Comparison of ENCODE assay signal across 9 mouse cellular contexts in the genomic region with DNA sequence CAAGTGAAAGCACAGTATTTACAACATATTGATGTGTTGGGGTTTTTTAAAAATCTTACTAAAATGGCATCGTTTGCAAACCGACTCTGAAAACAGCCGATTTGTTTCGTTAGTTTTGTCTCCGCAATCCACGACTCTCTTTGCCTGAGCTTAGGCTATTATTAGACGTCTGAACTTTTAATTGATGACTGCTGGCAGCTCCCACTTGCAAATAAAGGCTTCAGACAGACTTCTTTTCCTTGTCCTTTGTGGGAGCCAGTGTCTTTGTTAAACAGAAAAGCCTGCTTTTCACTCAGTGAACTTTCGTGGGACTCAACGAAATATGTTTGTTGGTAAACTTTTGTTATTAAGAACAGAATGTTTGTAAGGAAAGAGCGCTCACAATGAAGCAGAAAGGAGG. TPM values are rescaled to one million over a fixed set of nuclear protein-coding genes. Genes with fewer than 3 reads are reported as not detected.
A peak's percentile ranks its signal among the peaks of the same experiment; 100 is the strongest.
DNase-seq lines count a peak whose midpoint lies in the region; ATAC-seq and TF ChIP-seq lines count a peak whose summit lies in the region.
"Had no signal": no experiment of that assay in that cellular context is flagged by ENCODE, and none has a peak within 500 bp of the region (broad histone marks: within the 10 kb centered on the region; RNA-seq: fewer than 3 reads in every experiment).

No protein-coding gene starts in this region.

- H3K79me2 ChIP-seq in liver, adult 2 months (ENCODE audit: control insufficient read depth, insufficient read depth, low read length): no peaks in the 10 kb centered on the region

- peak overlapping the region; percentile 55 for H3K4me2 ChIP-seq in embryonic facial prominence, embryonic 14.5 days (ENCODE audit: low read depth, low read length)
- H3K4me2 ChIP-seq in limb, embryonic 11.5 days (ENCODE audit: low read depth, severe bottlenecking): peak overlapping the region; percentile 34; the same call in 1 of the 2 replicates
- peak overlapping the region; percentile 52 for H3K4me2 ChIP-seq in neural tube, embryonic 13.5 days

- H3K4me1 ChIP-seq in liver, adult 2 months (ENCODE audit: control insufficient read depth, insufficient read depth, low read length): no peaks in the 10 kb centered on the region
- no peaks in the 10 kb centered on the region for H3K4me1 ChIP-seq in embryonic facial prominence, embryonic 14.5 days (ENCODE audit: control insufficient read depth, insufficient read depth, low read length)
- H3K4me1 ChIP-seq in limb, embryonic 11.5 days (ENCODE audit: control insufficient read depth, insufficient read depth, low read length): no peaks in the 10 kb centered on the region
- H3K4me1 ChIP-seq in neural tube, embryonic 13.5 days (replicated peaks): peaks cover 6% of the 10 kb centered on the region

- no peaks in the 10 kb centered on the region for H3K9me3 ChIP-seq in embryonic facial prominence, embryonic 14.5 days (ENCODE audit: control insufficient read depth, low read length)
- no peaks in the 10 kb centered on the region for H3K9me3 ChIP-seq in limb, embryonic 11.5 days (ENCODE audit: control insufficient read depth, low read length)
- H3K9me3 ChIP-seq in neural tube, embryonic 13.5 days: no peaks in the 10 kb centered on the region

- peak overlapping the region; percentile 67; the same call in 1 of the 2 replicates for H3K4me3 ChIP-seq in liver, adult 2 months (ENCODE audit: insufficient read depth, low read depth, low read length)
- H3K4me3 ChIP-seq in embryonic facial prominence, embryonic 14.5 days (ENCODE audit: low read depth, low read length): peak overlapping the region; percentile 55
- H3K4me3 ChIP-seq in limb, embryonic 11.5 days (ENCODE audit: low read depth, low read length): peak overlapping the region; percentile 35; the same call in 1 of the 2 replicates
- H3K4me3 ChIP-seq in neural tube, embryonic 13.5 days: peak overlapping the region; percentile 54

- no peak for TF ChIP-seq CTCF in liver, adult 2 months (IDR thresholded peaks at IDR 0.05; ENCODE audit: low read depth, low read length)

- WGBS in liver, adult 2 months: 6% methylated on average over 10 of the region's 10 CpGs
- WGBS in embryonic facial prominence, embryonic 14.5 days: 34% methylated on average over 10 of the region's 10 CpGs
- 27% methylated on average over 10 of the region's 10 CpGs for WGBS in limb, embryonic 11.5 days
- 22% methylated on average over 10 of the region's 10 CpGs for WGBS in neural tube, embryonic 13.5 days

- no peaks in the 10 kb centered on the region for H3K27me3 ChIP-seq in liver, adult 2 months (ENCODE audit: control insufficient read depth, insufficient read depth, low read length)
- H3K27me3 ChIP-seq in embryonic facial prominence, embryonic 14.5 days (replicated peaks; ENCODE audit: control insufficient read depth, insufficient read depth, low read length): peaks cover 7% of the 10 kb centered on the region
- H3K27me3 ChIP-seq in limb, embryonic 11.5 days (ENCODE audit: control insufficient read depth, insufficient read depth, low read length): no peaks in the 10 kb centered on the region
- H3K27me3 ChIP-seq in neural tube, embryonic 13.5 days: 0 out of 2 replicates have a peak, but pooled peaks cover under 1% of the 10 kb centered on the region

- no peak overlapping the region for H3K27ac ChIP-seq in liver, adult 2 months (replicated peaks; ENCODE audit: insufficient read depth, low read depth, low read length)
- H3K27ac ChIP-seq in embryonic facial prominence, embryonic 14.5 days (replicated peaks; ENCODE audit: low read depth, low read length): peak overlapping the region; percentile 85
- no peak overlapping the region for H3K27ac ChIP-seq in limb, embryonic 11.5 days (replicated peaks; ENCODE audit: low read depth, low read length)
- H3K27ac ChIP-seq in neural tube, embryonic 13.5 days (replicated peaks): peak overlapping the region; percentile 85; the same call in 1 of the 2 replicates

- H3K36me3 ChIP-seq in liver, adult 2 months (ENCODE audit: control insufficient read depth, insufficient read depth, low read length): no peaks in the 10 kb centered on the region
- 0 out of 2 replicates have a peak, but pooled peaks cover 4% of the 10 kb centered on the region for H3K36me3 ChIP-seq in embryonic facial prominence, embryonic 14.5 days (ENCODE audit: control insufficient read depth, insufficient read depth, low read length)
- no peaks in the 10 kb centered on the region for H3K36me3 ChIP-seq in limb, embryonic 11.5 days (ENCODE audit: control insufficient read depth, insufficient read depth, low read length)
- H3K36me3 ChIP-seq in neural tube, embryonic 13.5 days: no peaks in the 10 kb centered on the region

- no peak for ATAC-seq in embryonic facial prominence, embryonic 14.5 days (ENCODE audit: low read depth)
- ATAC-seq in limb, embryonic 11.5 days (ENCODE audit: insufficient number of reproducible peaks, low FRiP score, low TSS enrichment, low read depth): no peak
- no peak for ATAC-seq in neural tube, embryonic 13.5 days (ENCODE audit: low read depth)

- no peak overlapping the region for H3K9ac ChIP-seq in liver, adult 2 months (ENCODE audit: low read depth, low read length)
- H3K9ac ChIP-seq in embryonic facial prominence, embryonic 14.5 days (ENCODE audit: low read depth, low read length): peak overlapping the region; percentile 59
- H3K9ac ChIP-seq in limb, embryonic 11.5 days (ENCODE audit: low read length): peak overlapping the region; percentile 22; the same call in 1 of the 2 replicates
- peak overlapping the region; percentile 61 for H3K9ac ChIP-seq in neural tube, embryonic 13.5 days

- peak; percentile 10 for DNase-seq in liver, adult 2 months (ENCODE audit: extremely low read depth, low read depth, low spot score)
- DNase-seq in liver: no peak
- DNase-seq in embryonic facial prominence, embryonic 14.5 days (ENCODE audit: low spot score): peak; percentile 38
- DNase-seq in limb, embryonic 11.5 days (ENCODE audit: low spot score): peak; percentile 21
- DNase-seq in spleen, adult 12 weeks (ENCODE audit: low spot score): no peak
- DNase-seq in urinary bladder, postnatal 25 days (ENCODE audit: low spot score): no peak
- no peak for DNase-seq in thymus, postnatal 10 days (ENCODE audit: low spot score in 2 of 2)

- TF ChIP-seq POLR2A in liver, adult 2 months (IDR thresholded peaks at IDR 0.05; ENCODE audit: extremely low read depth, insufficient read depth, low read length): no peak

RNA-seq across cellular contexts. Expression of a gene that starts 0.6 kb away (rescaled TPM):
- total RNA-seq in liver, adult 2 months (2014; rRNA removed): 19.1 and 31.2 TPM in 2 replicates
- polyA plus RNA-seq in liver, adult 2 months (2012; rRNA removed): 3.1 and 5.1 TPM in 2 replicates
- polyA plus RNA-seq in embryonic facial prominence, embryonic 14.5 days (2014; fragmentation: Nextera tagmentation; extraction: Ambion mirVana): 216 and 224 TPM in 2 replicates
- 225 and 230 TPM in 2 replicates for polyA plus RNA-seq in limb, embryonic 11.5 days (2014; fragmentation: Nextera tagmentation; extraction: Ambion mirVana)
- polyA plus RNA-seq in neural tube, embryonic 13.5 days (2015; fragmentation: Nextera tagmentation; extraction: Ambion mirVana): 152 and 172 TPM in 2 replicates

RNA-seq across cellular contexts. Expression of a gene that starts 30.9 kb away (rescaled TPM):
- 0.18 TPM in 1 of 2 replicates, not detected in the other for total RNA-seq in liver, adult 2 months (2014; rRNA removed)
- polyA plus RNA-seq in liver, adult 2 months (2012; rRNA removed): not detected in 2 replicates
- 6.6 and 7.0 TPM in 2 replicates for polyA plus RNA-seq in embryonic facial prominence, embryonic 14.5 days (2014; fragmentation: Nextera tagmentation; extraction: Ambion mirVana)
- polyA plus RNA-seq in limb, embryonic 11.5 days (2014; fragmentation: Nextera tagmentation; extraction: Ambion mirVana): 1.8 and 1.9 TPM in 2 replicates
- polyA plus RNA-seq in neural tube, embryonic 13.5 days (2015; fragmentation: Nextera tagmentation; extraction: Ambion mirVana): 20.8 and 22.7 TPM in 2 replicates

RNA-seq across cellular contexts. Expression of a gene that starts 34.0 kb away (rescaled TPM):
- 0.37 and 0.67 TPM in 2 replicates for total RNA-seq in liver, adult 2 months (2014; rRNA removed)
- 0.15 and 0.32 TPM in 2 replicates for polyA plus RNA-seq in liver, adult 2 months (2012; rRNA removed)
- 34.1 and 35.0 TPM in 2 replicates for polyA plus RNA-seq in embryonic facial prominence, embryonic 14.5 days (2014; fragmentation: Nextera tagmentation; extraction: Ambion mirVana)
- polyA plus RNA-seq in limb, embryonic 11.5 days (2014; fragmentation: Nextera tagmentation; extraction: Ambion mirVana): 74.2 and 81.7 TPM in 2 replicates
- 97.9 and 101 TPM in 2 replicates for polyA plus RNA-seq in neural tube, embryonic 13.5 days (2015; fragmentation: Nextera tagmentation; extraction: Ambion mirVana)

RNA-seq across cellular contexts. Expression of a gene that starts 41.8 kb away (rescaled TPM):
- not detected in 2 replicates for total RNA-seq in liver, adult 2 months (2014; rRNA removed)
- polyA plus RNA-seq in liver, adult 2 months (2012; rRNA removed): not detected in 2 replicates
- polyA plus RNA-seq in embryonic facial prominence, embryonic 14.5 days (2014; fragmentation: Nextera tagmentation; extraction: Ambion mirVana): 271 and 420 TPM in 2 replicates
- 1.2 and 1.8 TPM in 2 replicates for polyA plus RNA-seq in limb, embryonic 11.5 days (2014; fragmentation: Nextera tagmentation; extraction: Ambion mirVana)
- 5.5 and 9.5 TPM in 2 replicates for polyA plus RNA-seq in neural tube, embryonic 13.5 days (2015; fragmentation: Nextera tagmentation; extraction: Ambion mirVana)
- polyA plus RNA-seq: small intestine, adult 2 months had no signal

RNA-seq across cellular contexts. Expression of a gene that starts 42.5 kb away (rescaled TPM):
- not detected in 2 replicates for total RNA-seq in liver, adult 2 months (2014; rRNA removed)
- polyA plus RNA-seq in liver, adult 2 months (2012; rRNA removed): 0.40 TPM in 1 of 2 replicates, not detected in the other
- polyA plus RNA-seq in embryonic facial prominence, embryonic 14.5 days (2014; fragmentation: Nextera tagmentation; extraction: Ambion mirVana): 131 and 140 TPM in 2 replicates
- polyA plus RNA-seq in limb, embryonic 11.5 days (2014; fragmentation: Nextera tagmentation; extraction: Ambion mirVana): 88.1 and 98.7 TPM in 2 replicates
- 191 and 193 TPM in 2 replicates for polyA plus RNA-seq in neural tube, embryonic 13.5 days (2015; fragmentation: Nextera tagmentation; extraction: Ambion mirVana)

Comparison
In these comparisons a context has a peak if more than half of its experiments do, and no peak if none do; other contexts are left out.
1. DNase-seq: peak in liver, adult 2 months (single experiment), embryonic facial prominence, embryonic 14.5 days (single experiment) and limb, embryonic 11.5 days (single experiment); none in liver (single experiment), spleen, adult 12 weeks (single experiment), urinary bladder, postnatal 25 days (single experiment) and thymus, postnatal 10 days (0 of 2).
2. H3K27ac ChIP-seq: peak in embryonic facial prominence, embryonic 14.5 days (single experiment) and neural tube, embryonic 13.5 days (single experiment); none in liver, adult 2 months (single experiment) and limb, embryonic 11.5 days (single experiment).
3. RNA of a gene that starts 0.6 kb away (polyA plus RNA-seq): 225 to 230 TPM in limb, embryonic 11.5 days, 216 to 224 TPM in embryonic facial prominence, embryonic 14.5 days and 152 to 172 TPM in neural tube, embryonic 13.5 days; 3.1 to 5.1 TPM in liver, adult 2 months; every median in the first group is over 10 times any median in the second.
4. RNA of a gene that starts 34.0 kb away (polyA plus RNA-seq): 97.9 to 101 TPM in neural tube, embryonic 13.5 days, 74.2 to 81.7 TPM in limb, embryonic 11.5 days and 34.1 to 35.0 TPM in embryonic facial prominence, embryonic 14.5 days; 0.15 to 0.32 TPM in liver, adult 2 months; every median in the first group is over 10 times any median in the second.
5. Peak in every context shown above with its lines, with median percentiles within 50 percentile points of each other: H3K4me3 ChIP-seq and H3K4me2 ChIP-seq.